Mouse (Mus musculus) limb, embryonic 10.5 days (tissue): Measurements from ENCODE around the gene Rnase11. TPM values are rescaled to one million over a fixed set of nuclear protein-coding genes. Genes with fewer than 3 reads are reported as not detected.
"Not testable (repeated sequence)": the region's sequence is repeated elsewhere in the genome, so short reads cannot be mapped to it uniquely, and the experiment has no call there.

Source experiments
- DNase-seq: peaks from one replicate; pipeline ENCODE4 v3.0.0-alpha.2; 2017; ENCODE audit warnings: low spot score
- H3K27ac ChIP-seq: fragments of 300-500 bp; sonication (generic); 2 replicates; pipeline ENCODE4 v1.5.1; 2016; ENCODE audit warnings: mild to moderate bottlenecking
- H3K27me3 ChIP-seq: fragments of 300-500 bp; sonication (generic); 2 replicates; pipeline ENCODE4 v1.6.1; 2016; ENCODE audit warnings: low read depth, mild to moderate bottlenecking; ENCODE audit not compliant: poor library complexity, severe bottlenecking
- H3K36me3 ChIP-seq: fragments of 300-500 bp; sonication (generic); 2 replicates; pipeline ENCODE4 v1.6.1; 2016; ENCODE audit warnings: mild to moderate bottlenecking, moderate library complexity
- H3K4me1 ChIP-seq: fragments of 300-500 bp; sonication (generic); 2 replicates; pipeline ENCODE4 v1.6.1; 2016
- H3K4me3 ChIP-seq: fragments of 300-500 bp; sonication (generic); 2 replicates; pipeline ENCODE4 v1.5.1; 2016; ENCODE audit warnings: mild to moderate bottlenecking, moderate library complexity
- H3K9me3 ChIP-seq: fragments of 300-500 bp; sonication (generic); replicated peaks from 2 replicates; pipeline ENCODE4 v1.6.1; 2016; ENCODE audit warnings: mild to moderate bottlenecking
- WGBS: fragments of 180-500 bp; shearing (Covaris S2); methylation state at CpG from one replicate; pipeline ENCODE4 v1.1.7; 2016; 5-methylcytosine and 5-hydroxymethylcytosine counted together
- polyA plus RNA-seq: library from polyadenylated mRNA; unstranded; fragments of >200 nt; fragmentation: Nextera tagmentation; extraction: Ambion mirVana; gene quantifications from 2 replicates; pipeline ENCODE4 v1.2.1, GENCODE M21; 2016

Rnase11 gene
- not detected in 2 replicates for polyA plus RNA-seq

DNA sequence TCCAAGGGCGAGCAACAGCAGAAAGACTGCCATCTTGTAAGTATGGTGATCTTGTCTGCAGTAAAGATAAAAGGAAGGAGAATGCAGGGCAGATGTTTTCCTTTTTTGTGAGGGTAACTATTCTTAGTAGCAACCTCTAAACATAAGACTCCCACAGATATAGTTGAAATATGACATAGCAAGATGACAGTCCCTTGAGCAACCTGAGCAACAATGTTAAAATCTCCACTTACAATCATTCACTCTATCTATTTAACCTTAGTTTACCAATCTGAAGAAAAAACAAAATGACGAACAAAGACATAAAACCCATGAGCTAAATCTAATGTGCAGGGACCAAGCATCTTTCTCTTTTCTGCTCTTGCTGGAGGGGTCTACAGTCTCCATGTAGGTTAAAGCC is at the start of gene Rnase11:
Gene Rnase11, minus strand, starts transcription at position 101 of the 400 bp plus-strand sequence.
- no peaks in the 10 kb centered on the region for H3K27me3 ChIP-seq
- DNase-seq: no peak
- H3K9me3 ChIP-seq: no peaks in the 10 kb centered on the region
- WGBS: 77% methylated on average over 2 of the region's 2 CpGs
- H3K27ac ChIP-seq: no peak within 1 kb of the TSS
- H3K4me3 ChIP-seq: no peak within 1 kb of the TSS
- H3K36me3 ChIP-seq: no peaks in the 10 kb centered on the region
- no peaks in the 10 kb centered on the region for H3K4me1 ChIP-seq

GRCm38 (mm10) chr14:51098921-51099320 is 49.0 kb upstream of the Rnase11 start:
- WGBS: 94% methylated on average over 11 of the region's 11 CpGs
- Histone ChIP-seq H3K4me1 (no peaks in the 10 kb centered on the region), H3K4me3 (no peak overlapping the region), H3K9me3 (no peaks in the 10 kb centered on the region), H3K27ac (no peak overlapping the region), H3K27me3 (no peaks in the 10 kb centered on the region), H3K36me3 (no peaks in the 10 kb centered on the region)
- no peak for DNase-seq

- not testable (repeated sequence) for H3K4me3 ChIP-seq, H3K9me3 ChIP-seq, H3K4me1 ChIP-seq, H3K27ac ChIP-seq, H3K27me3 ChIP-seq, H3K36me3 ChIP-seq
- 44% methylated on average over 1 of the region's 1 CpGs for WGBS
- peak; percentile 35 for DNase-seq
Observed at GRCm38 (mm10) chr14:51098300-51098699, 48.3 kb upstream of the Rnase11 start.

DNA sequence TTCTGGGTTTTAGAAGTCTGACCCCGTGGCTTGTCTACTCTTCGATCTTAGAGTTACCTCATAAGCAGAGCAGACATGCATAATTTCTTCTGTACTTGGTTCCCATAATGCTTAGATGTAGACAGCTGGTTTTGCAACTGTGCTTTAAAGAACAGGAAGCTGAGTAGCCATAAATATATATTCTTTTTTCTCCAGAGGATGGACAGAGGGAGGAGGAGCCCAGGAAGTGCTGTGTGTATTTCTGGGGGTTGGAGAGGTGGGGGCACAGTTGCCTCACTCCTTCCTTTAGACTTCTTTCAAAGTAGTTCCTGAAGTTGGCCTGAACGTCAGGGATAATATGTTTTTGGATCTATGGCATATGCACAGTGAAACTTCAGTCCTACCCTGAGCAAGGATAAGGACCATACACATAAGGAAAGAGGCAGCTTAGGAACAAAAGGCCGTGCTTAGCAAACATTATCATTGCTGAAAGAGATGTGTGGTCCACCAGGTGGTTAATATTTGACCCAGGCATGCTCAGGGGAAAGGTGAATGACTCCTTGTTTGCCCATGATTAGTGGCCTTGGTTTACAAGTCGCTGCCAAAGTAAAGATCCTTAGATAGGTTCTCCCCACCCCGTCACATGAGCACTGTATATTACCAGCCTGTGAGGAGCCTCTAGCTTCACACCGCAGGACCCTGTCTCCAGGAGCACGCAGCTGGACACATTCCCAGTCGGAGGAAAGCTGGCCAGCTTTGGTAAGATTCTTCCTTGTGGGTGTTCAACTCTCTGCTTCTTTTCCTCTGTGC is 46.0 kb upstream of the Rnase11 start:
- no peak for DNase-seq
- no peaks in the 10 kb centered on the region for H3K27me3 ChIP-seq
- WGBS: 79% methylated on average over 9 of the region's 9 CpGs
- no peaks in the 10 kb centered on the region for H3K4me1 ChIP-seq
- H3K36me3 ChIP-seq: no peaks in the 10 kb centered on the region
- no peak overlapping the region for H3K27ac ChIP-seq
- no peak overlapping the region for H3K4me3 ChIP-seq
- no peaks in the 10 kb centered on the region for H3K9me3 ChIP-seq

- Histone ChIP-seq H3K36me3 (no peaks in the 10 kb centered on the region), H3K4me3 (no peak overlapping the region), H3K4me1 (no peaks in the 10 kb centered on the region), H3K27me3 (no peaks in the 10 kb centered on the region), H3K27ac (no peak overlapping the region), H3K9me3 (no peaks in the 10 kb centered on the region)
- WGBS: 78% methylated on average over 7 of the region's 9 CpGs
- DNase-seq: no peak
Observed at GRCm38 (mm10) chr14:51094921-51095320, 45.0 kb upstream of the Rnase11 start.

DNA sequence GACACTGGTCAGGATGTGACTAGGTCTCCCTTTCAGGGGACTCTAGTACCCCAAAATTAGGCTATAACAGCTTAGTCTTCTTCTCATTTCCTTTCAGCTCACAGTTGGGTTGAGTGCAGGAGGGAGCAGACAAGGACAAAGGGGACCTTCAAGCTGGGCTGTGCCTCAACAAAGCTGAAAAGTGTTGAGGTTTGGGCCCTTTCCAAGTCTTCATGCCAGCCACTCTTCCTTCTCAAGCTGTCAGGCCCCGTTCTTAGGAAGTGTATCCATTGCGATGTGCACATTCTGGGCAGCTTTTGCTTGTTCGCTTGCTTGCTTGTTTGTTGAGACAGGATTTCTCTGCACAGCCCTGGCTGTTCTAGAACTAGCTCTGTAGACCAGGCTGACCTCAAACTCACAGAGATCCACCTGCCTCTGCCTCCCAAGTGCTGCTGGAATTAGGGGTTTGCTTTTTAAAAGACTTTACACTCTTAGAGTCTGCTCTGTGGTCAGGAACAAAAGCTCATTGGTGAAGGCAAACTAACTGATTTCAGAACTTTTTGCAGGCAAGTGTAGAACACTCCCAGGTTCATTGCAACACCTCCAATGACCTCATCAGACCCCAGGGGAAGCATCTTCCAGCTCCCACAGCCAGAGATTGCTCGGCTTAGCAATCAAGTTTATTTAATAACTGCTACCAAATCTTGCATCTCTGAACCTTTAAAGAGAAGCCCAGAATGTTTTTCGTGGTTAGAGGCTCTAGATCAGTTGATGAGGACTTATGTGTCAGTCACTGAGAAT is 44.3 kb upstream of the Rnase11 start:
- no peak for DNase-seq
- H3K27ac ChIP-seq: no peak overlapping the region
- no peaks in the 10 kb centered on the region for H3K9me3 ChIP-seq
- H3K4me3 ChIP-seq: no peak overlapping the region
- H3K4me1 ChIP-seq: no peaks in the 10 kb centered on the region
- H3K27me3 ChIP-seq: no peaks in the 10 kb centered on the region
- no peaks in the 10 kb centered on the region for H3K36me3 ChIP-seq
- WGBS: 90% methylated on average over 5 of the region's 5 CpGs

- Histone ChIP-seq H3K4me3 (no peak overlapping the region), H3K36me3 (no peaks in the 10 kb centered on the region), H3K27ac (no peak overlapping the region), H3K9me3 (no peaks in the 10 kb centered on the region), H3K4me1 (no peaks in the 10 kb centered on the region), H3K27me3 (no peaks in the 10 kb centered on the region)
- no peak for DNase-seq
- WGBS: 29% methylated on average over 3 of the region's 3 CpGs
Observed at GRCm38 (mm10) chr14:51093496-51093895, 43.5 kb upstream of the Rnase11 start.

GRCm38 (mm10) chr14:51092073-51092620 is 42.2 kb upstream of the Rnase11 start:
- Histone ChIP-seq H3K4me3 (no peak overlapping the region), H3K9me3 (no peaks in the 10 kb centered on the region), H3K27me3 (no peaks in the 10 kb centered on the region), H3K27ac (no peak overlapping the region), H3K4me1 (no peaks in the 10 kb centered on the region), H3K36me3 (no peaks in the 10 kb centered on the region)
- 59% methylated on average over 8 of the region's 8 CpGs for WGBS
- no peak for DNase-seq

GRCm38 (mm10) chr14:51090921-51091900 is 41.2 kb upstream of the Rnase11 start, which contains the start of the genes Rnase4 and Ang:
Gene Rnase4, plus strand, starts transcription at chr14:51091077.
Gene Ang, plus strand, starts transcription at chr14:51091150.
- peak within 1 kb of the TSS; percentile 80 for H3K4me3 ChIP-seq
- 10% methylated on average over 33 of the region's 33 CpGs for WGBS
- DNase-seq: peak; percentile 70
- H3K4me1 ChIP-seq: no peaks in the 10 kb centered on the region
- no peaks in the 10 kb centered on the region for H3K9me3 ChIP-seq
- H3K36me3 ChIP-seq: no peaks in the 10 kb centered on the region
- H3K27ac ChIP-seq: peak within 1 kb of the TSS; percentile 86
- H3K27me3 ChIP-seq: no peaks in the 10 kb centered on the region

GRCm38 (mm10) chr14:51090077-51090781 is 40.3 kb upstream of the Rnase11 start:
- H3K9me3 ChIP-seq: no peaks in the 10 kb centered on the region
- under 1% methylated on average over 27 of the region's 27 CpGs for WGBS
- H3K4me3 ChIP-seq: peak overlapping the region; percentile 80
- H3K27me3 ChIP-seq: no peaks in the 10 kb centered on the region
- H3K36me3 ChIP-seq: no peaks in the 10 kb centered on the region
- H3K27ac ChIP-seq: peak overlapping the region; percentile 86
- peak; percentile 89 for DNase-seq
- H3K4me1 ChIP-seq: no peaks in the 10 kb centered on the region

DNA sequence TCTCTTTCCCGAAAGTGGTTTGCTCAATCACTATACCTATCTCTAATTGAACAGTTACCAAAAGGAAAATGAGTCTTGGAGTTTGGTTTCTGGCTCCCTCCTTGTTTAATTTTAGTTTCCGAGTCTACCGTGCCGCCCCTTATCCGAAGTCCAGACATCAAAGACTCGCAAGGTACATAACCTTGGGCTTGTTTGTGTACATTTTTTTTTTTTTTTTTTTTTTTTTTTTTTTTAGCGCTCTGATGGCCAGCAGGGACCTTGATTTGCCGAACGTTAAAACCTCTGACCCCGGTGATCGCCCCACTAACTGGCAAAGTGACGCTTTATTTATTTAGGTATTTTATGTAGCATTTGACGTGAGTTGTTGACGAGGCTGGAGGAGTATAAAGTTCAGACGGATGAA is 39.7 kb upstream of the Rnase11 start:
- WGBS: 0% methylated on average over 15 of the region's 15 CpGs
- Histone ChIP-seq H3K27me3 (no peaks in the 10 kb centered on the region), H3K36me3 (no peaks in the 10 kb centered on the region), H3K27ac (peak overlapping the region; percentile 86), H3K9me3 (no peaks in the 10 kb centered on the region), H3K4me1 (no peaks in the 10 kb centered on the region), H3K4me3 (peak overlapping the region; percentile 80)
- DNase-seq: peak; percentile 46
